Mouse (Mus musculus) brain, embryonic 14.5 days (tissue): ENCODE measurements at regions not wholly inside any gene's neighbourhood (a gene's known extent, or its start where the extent isn't known, plus 50 kb on each side); places are given as distances from the start of the nearest gene placed in this dataset.

ENCODE experiments used
- CTCF ChIP-seq: fragments of 200-500 bp; IDR thresholded peaks from 2 replicates; pipeline ENCODE4 v1.5.1; 2012; ENCODE audit warnings: inconsistent platforms, mild to moderate bottlenecking, moderate library complexity, borderline replicate concordance; ENCODE audit not compliant: insufficient read depth, insufficient read length; ENCODE audit errors: extremely low read depth
- POLR2A ChIP-seq: fragments of 200-500 bp; IDR thresholded peaks from 2 replicates; pipeline ENCODE4 v1.6.1; 2012; ENCODE audit warnings: mild to moderate bottlenecking, inconsistent platforms, borderline replicate concordance; ENCODE audit not compliant: poor library complexity, insufficient read depth, insufficient read length, severe bottlenecking; ENCODE audit errors: extremely low read depth

DNA sequence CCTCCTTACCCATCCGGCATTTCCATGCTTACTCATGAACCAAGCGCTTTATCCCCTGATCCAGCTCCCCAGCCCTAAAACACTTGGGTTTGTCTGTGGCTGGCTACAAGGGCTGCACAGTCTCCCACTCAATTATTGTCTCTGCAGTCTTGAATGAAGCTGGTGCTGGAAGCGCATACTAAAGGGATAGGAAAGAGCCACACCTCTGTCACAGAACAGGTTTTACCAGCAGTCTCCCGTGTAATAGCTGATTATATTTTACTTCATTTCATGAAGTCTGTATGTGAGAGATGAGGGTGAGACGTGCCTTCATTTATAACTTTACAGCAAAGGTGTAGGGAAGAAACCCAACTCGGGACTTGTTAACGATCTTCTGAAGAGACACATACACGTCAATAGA lies 167.0 kb upstream of the Adgrl2 start:
- TF ChIP-seq POLR2A (no peak), CTCF (no peak)
